Mouse (Mus musculus): ENCODE results near the gene Maats1. TPM values are rescaled to one million over a fixed set of nuclear protein-coding genes. Genes with fewer than 3 reads are reported as not detected.
"Not testable (repeated sequence)": the region's sequence is repeated elsewhere in the genome, so short reads cannot be mapped to it uniquely, and the experiment has no call there.

Gene Maats1
- polyA plus RNA-seq, 2 experiments from 2014 or later: 0.24 TPM; not detected in 1

GRCm38 (mm10) chr16:38347588-38347987 lies 5.6 kb upstream of the Maats1 start:
- no peak for ATAC-seq

- ATAC-seq: peak; percentile 98
These were observed 4.8 kb upstream of the Maats1 start, which contains the start of the genes Cox17 and Gm21987 for GRCm38 (mm10) chr16:38346529-38347325. Cox17 (plus strand) TSS chr16:38346991. Gm21987 (plus strand) TSS chr16:38347040.

GRCm38 (mm10) chr16:38344941-38345725 lies 3.2 kb upstream of the Maats1 start:
- ATAC-seq: no peak

GRCm38 (mm10) chr16:38338077-38338476 lies 3.9 kb downstream of the Maats1 start:
- not testable (repeated sequence) for ATAC-seq

GRCm38 (mm10) chr16:38334431-38334830 lies 7.5 kb downstream of the Maats1 start:
- ATAC-seq: no peak

GRCm38 (mm10) chr16:38329340-38329739 lies 12.6 kb downstream of the Maats1 start:
- no peak for ATAC-seq

GRCm38 (mm10) chr16:38326778-38327397 lies 15.1 kb downstream of the Maats1 start:
- ATAC-seq: no peak

- no peak for ATAC-seq
These were observed 17.6 kb downstream of the Maats1 start for GRCm38 (mm10) chr16:38324311-38324710.

GRCm38 (mm10) chr16:38321452-38321935 lies 20.4 kb downstream of the Maats1 start:
- ATAC-seq: peak; percentile 90

GRCm38 (mm10) chr16:38319087-38319486 lies 22.9 kb downstream of the Maats1 start:
- no peak for ATAC-seq

- ATAC-seq: no peak
These were observed 23.5 kb downstream of the Maats1 start for GRCm38 (mm10) chr16:38318492-38318891.

GRCm38 (mm10) chr16:38308195-38308594 lies 33.7 kb downstream of the Maats1 start:
- ATAC-seq: no peak

GRCm38 (mm10) chr16:38307651-38308050 lies 34.3 kb downstream of the Maats1 start:
- ATAC-seq: no peak

- no peak for ATAC-seq
These were observed 34.7 kb downstream of the Maats1 start for GRCm38 (mm10) chr16:38307221-38307605.

GRCm38 (mm10) chr16:38306571-38307220 lies 35.2 kb downstream of the Maats1 start:
- ATAC-seq: no peak

- no peak for ATAC-seq
These were observed 37.3 kb downstream of the Maats1 start for GRCm38 (mm10) chr16:38304460-38305194.

- ATAC-seq: no peak
These were observed 39.6 kb downstream of the Maats1 start for GRCm38 (mm10) chr16:38302367-38302766.

GRCm38 (mm10) chr16:38298410-38298809 lies 43.5 kb downstream of the Maats1 start:
- ATAC-seq: no peak

GRCm38 (mm10) chr16:38295349-38295930 lies 46.5 kb downstream of the Maats1 start:
- ATAC-seq: no peak

- no peak for ATAC-seq
These were observed 47.1 kb downstream of the Maats1 start, which contains the start of gene Nr1i2 for GRCm38 (mm10) chr16:38294685-38295348. Nr1i2 (minus strand) TSS chr16:38294824.

GRCm38 (mm10) chr16:38290151-38290550 lies 51.8 kb downstream of the Maats1 start:
- ATAC-seq: no peak
